Mouse (Mus musculus) CD8-positive naive resting alpha-beta T cell, adult 2 months (primary cell): ENCODE results near the gene Crabp2.
A peak's percentile ranks its signal among the peaks of the same experiment; 100 is the strongest.
"Not testable (repeated sequence)": the region's sequence is repeated elsewhere in the genome, so short reads cannot be mapped to it uniquely, and the experiment has no call there.

Experiments used
- DNase-seq, 2 experiments: peaks; one replicate each; pipeline ENCODE4 v3.0.0; 2022; ENCODE audit warnings: low read depth in 2 of 2, low spot score in 2 of 2

Crabp2 gene

GRCm38 (mm10) chr3:87948378-87949265 is at the start of gene Crabp2:
Gene Crabp2 (plus strand): TSS chr3:87948666.
- DNase-seq: no peak

GRCm38 (mm10) chr3:87899266-87899665 is 49.2 kb upstream of the Crabp2 start:
- DNase-seq: no peak

GRCm38 (mm10) chr3:87899776-87900175 is 48.7 kb upstream of the Crabp2 start:
- no peak for DNase-seq

- DNase-seq: no peak
These were observed 47.3 kb upstream of the Crabp2 start for GRCm38 (mm10) chr3:87901036-87901624.

GRCm38 (mm10) chr3:87901959-87902358 is 46.5 kb upstream of the Crabp2 start:
- DNase-seq: not testable (repeated sequence)

GRCm38 (mm10) chr3:87903821-87904220 is 44.6 kb upstream of the Crabp2 start:
- no peak for DNase-seq

- peak; percentile 93 to 94 for DNase-seq
These were observed 42.5 kb upstream of the Crabp2 start, which contains the start of gene Hdgf for GRCm38 (mm10) chr3:87905880-87906485. Gene Hdgf (plus strand): TSS chr3:87906321.

- DNase-seq: peak in 1 of 2 experiments; percentile 19
These were observed 41.9 kb upstream of the Crabp2 start for GRCm38 (mm10) chr3:87906601-87906980.

GRCm38 (mm10) chr3:87906981-87907857 is 41.2 kb upstream of the Crabp2 start:
- DNase-seq: no peak

- DNase-seq: no peak
These were observed 40.6 kb upstream of the Crabp2 start for GRCm38 (mm10) chr3:87907906-87908305.

- no peak for DNase-seq
These were observed 39.1 kb upstream of the Crabp2 start for GRCm38 (mm10) chr3:87909381-87909780.

GRCm38 (mm10) chr3:87909874-87910273 is 38.6 kb upstream of the Crabp2 start:
- DNase-seq: no peak

- no peak for DNase-seq
These were observed 37.8 kb upstream of the Crabp2 start for GRCm38 (mm10) chr3:87910573-87911141.

GRCm38 (mm10) chr3:87913491-87913890 is 35.0 kb upstream of the Crabp2 start:
- DNase-seq: no peak

GRCm38 (mm10) chr3:87913891-87914290 is 34.6 kb upstream of the Crabp2 start:
- DNase-seq: no peak

GRCm38 (mm10) chr3:87916990-87917389 is 31.5 kb upstream of the Crabp2 start:
- no peak for DNase-seq

GRCm38 (mm10) chr3:87918551-87918950 is 29.9 kb upstream of the Crabp2 start:
- no peak for DNase-seq

- peak; percentile 53 to 58 for DNase-seq
These were observed 28.9 kb upstream of the Crabp2 start, which contains the start of gene Mrpl24 for GRCm38 (mm10) chr3:87919336-87920108. Gene Mrpl24 (plus strand): TSS chr3:87919506.

GRCm38 (mm10) chr3:87920270-87920943 is 28.1 kb upstream of the Crabp2 start:
- no peak for DNase-seq
